Mouse (Mus musculus): ENCODE measurements around the gene Adam8. TPM values are rescaled to one million over a fixed set of nuclear protein-coding genes. Genes with fewer than 3 reads are reported as not detected.
A peak's percentile ranks its signal among the peaks of the same experiment; 100 is the strongest.

The Adam8 gene
- polyA plus RNA-seq, 1 experiment from 2014 or later: 4.0 TPM

- Histone ChIP-seq H3K9me3 (replicated peaks) (no peaks in the 10 kb centered on the region), H3K9ac (no peak overlapping the region), H3K4me1 (0 out of 2 replicates have a peak, but pooled peaks cover under 1% of the 10 kb centered on the region), H3K4me2 (replicated peaks) (no peak overlapping the region), H3K27me3 (no peaks in the 10 kb centered on the region), H3K4me3 (replicated peaks) (no peak overlapping the region), H3K36me3 (peaks cover 86% of the 10 kb centered on the region), H3K27ac (replicated peaks) (no peak overlapping the region)
- ATAC-seq (ENCODE audit: insufficient number of reproducible peaks, low FRiP score, low TSS enrichment, low read depth): no peak
- WGBS: 54% methylated on average over 12 of the region's 12 CpGs
Observed at GRCm38 (mm10) chr7:140001086-140001740, 8.9 kb upstream of the Adam8 start.

GRCm38 (mm10) chr7:139998691-139999350, 6.5 kb upstream of the Adam8 start:
- peaks cover 72% of the 10 kb centered on the region for H3K36me3 ChIP-seq
- 92% methylated on average over 13 of the region's 13 CpGs for WGBS
- H3K9me3 ChIP-seq (replicated peaks): no peaks in the 10 kb centered on the region
- H3K4me3 ChIP-seq (replicated peaks): no peak overlapping the region
- no peak overlapping the region for H3K4me2 ChIP-seq (replicated peaks)
- no peak overlapping the region for H3K9ac ChIP-seq
- peaks cover 13% of the 10 kb centered on the region for H3K4me1 ChIP-seq
- no peak overlapping the region for H3K27ac ChIP-seq (replicated peaks)
- no peaks in the 10 kb centered on the region for H3K27me3 ChIP-seq
- no peak for ATAC-seq (ENCODE audit: insufficient number of reproducible peaks, low FRiP score, low TSS enrichment, low read depth)

DNA sequence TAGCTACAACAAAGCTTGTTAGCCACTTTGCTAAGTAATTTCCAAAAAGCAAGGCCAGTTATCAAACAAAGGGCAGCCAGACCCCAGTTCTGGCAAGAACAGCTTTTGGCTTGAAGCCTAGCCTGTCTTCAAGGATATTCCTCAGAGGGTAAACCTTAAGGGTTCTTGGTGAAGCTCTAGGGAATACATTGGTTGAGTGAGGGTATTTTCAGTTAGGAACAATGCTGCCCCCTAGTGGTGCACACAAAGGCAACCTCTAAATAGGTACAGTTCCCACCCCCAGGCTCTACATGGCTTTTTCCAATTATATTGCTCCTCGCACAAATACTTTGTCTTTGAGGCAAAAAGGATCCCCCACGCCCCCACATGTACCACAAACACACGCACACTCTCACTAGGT, 2.3 kb upstream of the Adam8 start:
- Histone ChIP-seq H3K27ac (replicated peaks) (no peak overlapping the region), H3K4me3 (replicated peaks) (no peak overlapping the region), H3K27me3 (no peaks in the 10 kb centered on the region), H3K4me1 (peaks cover 16% of the 10 kb centered on the region), H3K36me3 (peaks cover 40% of the 10 kb centered on the region), H3K9me3 (replicated peaks) (no peaks in the 10 kb centered on the region), H3K4me2 (replicated peaks) (no peak overlapping the region), H3K9ac (no peak overlapping the region)
- 17% methylated on average over 3 of the region's 3 CpGs for WGBS
- no peak for ATAC-seq (ENCODE audit: insufficient number of reproducible peaks, low FRiP score, low TSS enrichment, low read depth)

DNA sequence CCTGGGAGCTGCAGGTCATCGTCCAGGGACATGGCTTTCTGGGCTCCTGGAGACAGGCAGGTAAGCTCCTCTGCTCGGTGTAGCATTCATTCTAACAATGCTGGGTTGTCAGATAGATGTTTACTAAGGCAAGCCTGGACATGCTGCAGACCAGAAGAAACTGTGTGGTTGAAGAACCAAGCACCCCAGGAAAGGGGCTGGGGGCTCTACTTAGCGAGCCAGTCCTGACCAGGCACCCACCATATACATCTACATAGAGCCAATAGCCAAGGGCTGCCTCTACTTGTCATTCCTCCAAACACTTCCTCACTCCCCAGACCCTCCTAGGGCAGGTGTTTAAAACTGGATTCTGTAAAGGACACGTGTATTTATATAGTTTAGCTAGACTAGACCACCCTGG, 1.8 kb upstream of the Adam8 start:
- H3K4me2 ChIP-seq (replicated peaks): no peak overlapping the region
- H3K27ac ChIP-seq (replicated peaks): no peak overlapping the region
- 62% methylated on average over 4 of the region's 4 CpGs for WGBS
- H3K4me3 ChIP-seq (replicated peaks): no peak overlapping the region
- peaks cover 16% of the 10 kb centered on the region for H3K4me1 ChIP-seq
- H3K27me3 ChIP-seq: no peaks in the 10 kb centered on the region
- H3K9me3 ChIP-seq (replicated peaks): no peaks in the 10 kb centered on the region
- peaks cover 36% of the 10 kb centered on the region for H3K36me3 ChIP-seq
- no peak overlapping the region for H3K9ac ChIP-seq
- no peak for ATAC-seq (ENCODE audit: insufficient number of reproducible peaks, low FRiP score, low TSS enrichment, low read depth)

DNA sequence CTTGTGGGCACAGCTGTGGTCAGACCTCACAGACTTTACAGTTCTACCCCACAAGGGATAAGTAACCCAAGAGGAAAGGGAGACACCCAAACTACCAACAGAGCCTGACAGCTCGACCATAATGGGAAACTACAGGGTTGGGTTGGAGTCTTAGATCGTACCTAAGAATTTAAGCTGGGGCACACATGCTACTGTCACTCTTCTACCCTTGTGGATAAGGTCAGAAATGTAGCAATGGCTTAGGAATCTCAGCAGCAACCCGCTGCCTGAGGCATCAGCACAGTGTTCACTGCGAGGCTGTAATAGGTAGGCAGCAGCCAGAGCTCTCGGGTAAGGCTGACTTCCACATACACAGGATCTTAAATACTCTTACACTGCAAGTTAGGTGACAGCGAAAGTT, 1.2 kb upstream of the Adam8 start:
- H3K4me1 ChIP-seq: peaks cover 16% of the 10 kb centered on the region
- no peak overlapping the region for H3K27ac ChIP-seq (replicated peaks)
- H3K4me2 ChIP-seq (replicated peaks): no peak overlapping the region
- no peak overlapping the region for H3K9ac ChIP-seq
- WGBS: 71% methylated on average over 6 of the region's 6 CpGs
- no peak for ATAC-seq (ENCODE audit: insufficient number of reproducible peaks, low FRiP score, low TSS enrichment, low read depth)
- no peak overlapping the region for H3K4me3 ChIP-seq (replicated peaks)
- peaks cover 30% of the 10 kb centered on the region for H3K36me3 ChIP-seq
- no peaks in the 10 kb centered on the region for H3K27me3 ChIP-seq
- no peaks in the 10 kb centered on the region for H3K9me3 ChIP-seq (replicated peaks)

DNA sequence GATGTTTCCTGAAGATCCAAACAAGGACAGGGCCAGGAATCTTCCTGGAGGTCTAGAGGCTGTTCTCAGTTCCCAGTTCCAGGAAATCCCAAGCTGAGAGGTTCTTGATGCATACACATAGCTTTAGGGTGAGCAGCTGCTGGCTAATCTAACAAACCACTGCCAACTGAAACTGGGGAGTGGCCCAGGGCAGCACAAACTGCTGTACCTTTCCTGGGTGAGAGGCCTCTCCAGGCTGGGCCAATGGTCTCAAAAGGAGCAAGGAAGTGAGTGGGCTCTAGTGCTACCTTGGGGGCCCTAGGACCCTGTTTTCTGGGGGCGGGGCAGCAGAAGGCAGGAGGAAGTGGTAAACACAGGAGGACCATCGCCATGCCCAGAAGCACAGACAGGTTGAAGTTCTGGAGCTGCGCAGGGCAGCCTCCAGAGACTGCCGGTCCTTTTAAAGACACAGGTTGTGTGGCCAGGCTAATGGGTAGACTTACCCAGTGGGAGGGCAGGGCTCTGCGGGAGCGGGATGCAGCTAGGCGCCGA, 1.4 kb downstream of the Adam8 start:
- H3K9ac ChIP-seq: no peak overlapping the region
- peaks cover 13% of the 10 kb centered on the region for H3K4me1 ChIP-seq
- no peaks in the 10 kb centered on the region for H3K9me3 ChIP-seq (replicated peaks)
- H3K27ac ChIP-seq (replicated peaks): no peak overlapping the region
- peaks cover 4% of the 10 kb centered on the region; the same call in 1 of the 2 replicates for H3K36me3 ChIP-seq
- 66% methylated on average over 8 of the region's 8 CpGs for WGBS
- no peaks in the 10 kb centered on the region for H3K27me3 ChIP-seq
- H3K4me3 ChIP-seq (replicated peaks): no peak overlapping the region
- H3K4me2 ChIP-seq (replicated peaks): no peak overlapping the region
- ATAC-seq (ENCODE audit: insufficient number of reproducible peaks, low FRiP score, low TSS enrichment, low read depth): no peak

DNA sequence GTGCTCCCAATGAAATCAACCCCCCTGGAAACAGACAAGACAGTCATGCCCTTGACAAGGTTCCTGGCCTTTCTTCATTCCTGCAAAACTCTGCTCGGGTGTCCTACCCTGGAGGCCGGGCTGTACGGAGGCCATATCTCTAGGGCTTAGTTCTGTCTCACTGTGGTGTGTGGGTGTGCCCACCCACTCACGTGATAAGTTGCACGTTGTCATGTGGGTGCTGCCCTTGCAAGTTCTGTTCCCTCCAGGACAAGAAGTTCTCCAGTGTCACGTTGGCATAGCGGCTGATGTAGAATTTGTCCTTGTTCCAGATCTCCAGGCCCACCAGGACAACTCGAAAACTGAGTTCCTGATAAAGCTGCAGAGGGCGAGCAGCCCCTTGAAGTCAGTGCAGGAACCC, 4.1 kb downstream of the Adam8 start:
- 80% methylated on average over 9 of the region's 9 CpGs for WGBS
- Histone ChIP-seq H3K27ac (replicated peaks) (no peak overlapping the region), H3K27me3 (no peaks in the 10 kb centered on the region), H3K9me3 (replicated peaks) (no peaks in the 10 kb centered on the region), H3K36me3 (no peaks in the 10 kb centered on the region; the same call in 1 of the 2 replicates), H3K4me1 (no peaks in the 10 kb centered on the region), H3K4me3 (replicated peaks) (no peak overlapping the region), H3K4me2 (replicated peaks) (no peak overlapping the region), H3K9ac (no peak overlapping the region)
- no peak for ATAC-seq (ENCODE audit: insufficient number of reproducible peaks, low FRiP score, low TSS enrichment, low read depth)

DNA sequence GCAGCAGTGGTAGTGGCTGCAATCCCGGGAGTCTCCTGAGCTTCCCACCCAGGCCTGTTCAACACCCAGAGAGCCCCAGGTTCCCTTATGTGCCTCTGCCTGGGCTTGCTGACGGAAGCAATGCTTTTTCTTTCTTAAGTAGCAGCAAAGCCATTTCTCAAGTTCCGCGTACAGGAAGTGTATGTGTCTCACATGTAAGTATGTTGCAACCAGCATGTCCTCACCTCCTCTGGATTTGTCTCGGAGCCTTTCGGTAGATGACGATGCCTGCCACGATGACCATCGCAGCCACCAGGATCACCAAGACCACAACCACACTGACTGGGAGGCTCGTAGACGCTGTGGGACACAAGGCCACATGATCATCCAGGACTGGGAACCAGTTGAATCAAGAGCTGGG, 7.9 kb downstream of the Adam8 start:
- Histone ChIP-seq H3K4me3 (replicated peaks) (no peak overlapping the region), H3K9ac (no peak overlapping the region), H3K36me3 (peaks cover 3% of the 10 kb centered on the region; the same call in 1 of the 2 replicates), H3K27ac (replicated peaks) (no peak overlapping the region), H3K27me3 (no peaks in the 10 kb centered on the region), H3K4me2 (replicated peaks) (no peak overlapping the region), H3K4me1 (no peaks in the 10 kb centered on the region), H3K9me3 (replicated peaks) (no peaks in the 10 kb centered on the region)
- 87% methylated on average over 11 of the region's 11 CpGs for WGBS
- ATAC-seq (ENCODE audit: insufficient number of reproducible peaks, low FRiP score, low TSS enrichment, low read depth): no peak

DNA sequence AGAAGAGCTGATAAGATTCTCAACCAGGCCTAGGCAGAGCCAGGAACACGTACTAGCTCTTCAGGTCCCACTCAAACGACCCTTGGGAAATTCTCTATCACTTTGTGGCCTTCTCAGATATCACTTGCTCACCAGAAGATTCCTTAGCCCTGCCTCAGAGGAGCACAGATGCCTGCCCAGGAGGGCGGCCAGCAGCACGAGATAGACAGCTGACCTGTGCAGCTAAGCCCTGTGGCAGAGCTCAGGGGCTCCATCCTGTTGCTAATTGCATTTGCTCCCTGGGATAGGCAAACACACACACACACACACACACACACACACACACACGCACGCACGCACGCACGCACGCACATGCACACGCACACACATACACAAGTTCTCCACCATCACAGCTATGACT, 10.3 kb downstream of the Adam8 start:
- H3K4me3 ChIP-seq (replicated peaks): no peak overlapping the region
- no peak overlapping the region for H3K27ac ChIP-seq (replicated peaks)
- 82% methylated on average over 11 of the region's 11 CpGs for WGBS
- ATAC-seq (ENCODE audit: insufficient number of reproducible peaks, low FRiP score, low TSS enrichment, low read depth): no peak
- H3K4me2 ChIP-seq (replicated peaks): no peak overlapping the region
- peaks cover 3% of the 10 kb centered on the region; the same call in 1 of the 2 replicates for H3K36me3 ChIP-seq
- no peaks in the 10 kb centered on the region for H3K9me3 ChIP-seq (replicated peaks)
- H3K9ac ChIP-seq: no peak overlapping the region
- no peaks in the 10 kb centered on the region for H3K27me3 ChIP-seq
- H3K4me1 ChIP-seq: peaks cover 14% of the 10 kb centered on the region

- 0 out of 2 replicates have a peak, but pooled peaks cover 3% of the 10 kb centered on the region for H3K36me3 ChIP-seq
- H3K4me3 ChIP-seq (replicated peaks): no peak overlapping the region
- WGBS: 54% methylated on average over 3 of the region's 3 CpGs
- no peak overlapping the region for H3K27ac ChIP-seq (replicated peaks)
- peaks cover 14% of the 10 kb centered on the region for H3K4me1 ChIP-seq
- no peaks in the 10 kb centered on the region for H3K27me3 ChIP-seq
- no peak overlapping the region for H3K4me2 ChIP-seq (replicated peaks)
- ATAC-seq (ENCODE audit: insufficient number of reproducible peaks, low FRiP score, low TSS enrichment, low read depth): no peak
- H3K9ac ChIP-seq: no peak overlapping the region
- no peaks in the 10 kb centered on the region for H3K9me3 ChIP-seq (replicated peaks)
Observed at GRCm38 (mm10) chr7:139980778-139981177, 11.6 kb downstream of the Adam8 start.

GRCm38 (mm10) chr7:139979011-139979719, 13.2 kb downstream of the Adam8 start:
- whole genome bisulfite sequencing: 38% methylated on average over 13 of the region's 13 CpGs
- Histone ChIP-seq H3K9me3 (replicated peaks) (no peaks in the 10 kb centered on the region), H3K4me2 (replicated peaks) (peak overlapping the region; percentile 70), H3K36me3 (0 out of 2 replicates have a peak, but pooled peaks cover 3% of the 10 kb centered on the region), H3K4me3 (replicated peaks) (peak overlapping the region; percentile 48), H3K4me1 (peaks cover 14% of the 10 kb centered on the region), H3K27me3 (no peaks in the 10 kb centered on the region), H3K9ac (peak overlapping the region; percentile 12; the same call in 1 of the 2 replicates), H3K27ac (replicated peaks) (no peak overlapping the region)
- peak; percentile 16; the same call in 1 of the 2 replicates for ATAC-seq (ENCODE audit: insufficient number of reproducible peaks, low FRiP score, low TSS enrichment, low read depth)
